Mouse (Mus musculus) hindbrain, embryonic 14.5 days (tissue): Measurements from ENCODE around the gene Ltbp3. TPM values are rescaled to one million over a fixed set of nuclear protein-coding genes. Genes with fewer than 3 reads are reported as not detected.

Experiments
- ATAC-seq: fragments of 200-750 bp; cut with Nextera tagmentation; 2 replicates; pipeline ENCODE4 v1.8.0; 2017; ENCODE audit warnings: moderate number of reproducible peaks, mild to moderate bottlenecking, moderate TSS enrichment, moderate library complexity; ENCODE audit not compliant: low FRiP score
- DNase-seq: peaks from one replicate; pipeline ENCODE4 v3.0.0-alpha.2; 2015; ENCODE audit warnings: low spot score
- H3K27ac ChIP-seq: fragments of 300-500 bp; sonication (generic); 2 replicates; pipeline ENCODE4 v1.5.1; 2014; ENCODE audit warnings: mild to moderate bottlenecking, moderate library complexity
- H3K27me3 ChIP-seq: fragments of 300-500 bp; sonication (generic); 2 replicates; pipeline ENCODE4 v1.6.1; 2014; ENCODE audit warnings: mild to moderate bottlenecking, low read length, mixed read lengths; ENCODE audit not compliant: control insufficient read depth, insufficient read depth
- H3K36me3 ChIP-seq: fragments of 300-500 bp; sonication (generic); replicated peaks from 2 replicates; pipeline ENCODE4 v1.6.1; 2014; ENCODE audit not compliant: control insufficient read depth, insufficient read depth
- H3K4me1 ChIP-seq: fragments of 300-500 bp; sonication (generic); replicated peaks from 2 replicates; pipeline ENCODE4 v1.6.1; 2014; ENCODE audit warnings: antibody characterized with exemption, low read length, mixed read lengths; ENCODE audit not compliant: control insufficient read depth, insufficient read depth
- H3K4me2 ChIP-seq: fragments of 300-500 bp; sonication (generic); replicated peaks from 2 replicates; pipeline ENCODE4 v1.6.1; 2014; ENCODE audit warnings: mild to moderate bottlenecking, moderate library complexity
- H3K4me3 ChIP-seq: fragments of 300-500 bp; sonication (generic); replicated peaks from 2 replicates; pipeline ENCODE4 v1.5.1; 2014; ENCODE audit warnings: mild to moderate bottlenecking, low read length
- H3K9ac ChIP-seq: fragments of 300-500 bp; sonication (generic); 2 replicates; pipeline ENCODE4 v1.6.1; 2014
- H3K9me3 ChIP-seq: fragments of 300-500 bp; sonication (generic); 2 replicates; pipeline ENCODE4 v1.6.1; 2016; ENCODE audit warnings: low read length; ENCODE audit not compliant: control insufficient read depth
- WGBS: fragments of 180-500 bp; shearing (Covaris S2); extraction: QIAGEN DNeasy Blood & Tissue Kit; methylation state at CpG from one replicate; pipeline ENCODE4 v1.1.7; 2014; 5-methylcytosine and 5-hydroxymethylcytosine counted together
- polyA plus RNA-seq: library from polyadenylated mRNA; unstranded; fragments of >200 nt; fragmentation: Nextera tagmentation; extraction: Ambion mirVana; gene quantifications from 2 replicates; pipeline ENCODE4 v1.2.1, GENCODE M21; 2014

Ltbp3 gene
- polyA plus RNA-seq, 1 experiment from 2014 or later, result 15.8 TPM

- peaks cover 83% of the 10 kb centered on the region for H3K36me3 ChIP-seq
Measured at GRCm38 (mm10) chr19:5721233-5721632, 19.5 kb upstream of the Ltbp3 start.

GRCm38 (mm10) chr19:5722848-5723425 is 17.8 kb upstream of the Ltbp3 start:
- Histone ChIP-seq H3K4me2 (no peak overlapping the region), H3K27me3 (no peaks in the 10 kb centered on the region), H3K9ac (no peak overlapping the region), H3K36me3 (peaks cover 79% of the 10 kb centered on the region), H3K9me3 (no peaks in the 10 kb centered on the region), H3K27ac (no peak overlapping the region), H3K4me1 (peaks cover 29% of the 10 kb centered on the region), H3K4me3 (no peak overlapping the region)
- 93% methylated on average over 7 of the region's 7 CpGs for WGBS
- no peak for ATAC-seq
- no peak for DNase-seq

More at GRCm38 (mm10) chr19:5721233-5721632, 19.5 kb upstream of the Ltbp3 start:
- Histone ChIP-seq H3K4me1 (peaks cover 23% of the 10 kb centered on the region), H3K27ac (no peak overlapping the region), H3K4me3 (no peak overlapping the region), H3K9me3 (no peaks in the 10 kb centered on the region), H3K9ac (no peak overlapping the region), H3K27me3 (no peaks in the 10 kb centered on the region), H3K4me2 (no peak overlapping the region)
- DNase-seq (no peak), ATAC-seq (no peak)
- WGBS, result 93% methylated on average over 6 of the region's 6 CpGs

- H3K4me2 ChIP-seq, result no peak overlapping the region; the same call in 1 of the 2 replicates
- DNase-seq, result no peak
- no peak overlapping the region for H3K4me3 ChIP-seq
- no peak overlapping the region for H3K27ac ChIP-seq
- no peaks in the 10 kb centered on the region for H3K9me3 ChIP-seq
- no peak overlapping the region for H3K9ac ChIP-seq
- 74% methylated on average over 4 of the region's 4 CpGs for WGBS
- H3K27me3 ChIP-seq, result no peaks in the 10 kb centered on the region
- ATAC-seq, result no peak
- peaks cover 68% of the 10 kb centered on the region for H3K36me3 ChIP-seq
- H3K4me1 ChIP-seq, result peaks cover 36% of the 10 kb centered on the region
Measured at GRCm38 (mm10) chr19:5723934-5724548, 16.7 kb upstream of the Ltbp3 start.

GRCm38 (mm10) chr19:5724549-5724941 is 16.2 kb upstream of the Ltbp3 start:
- Histone ChIP-seq H3K9me3 (no peaks in the 10 kb centered on the region), H3K4me1 (peaks cover 36% of the 10 kb centered on the region), H3K36me3 (peaks cover 63% of the 10 kb centered on the region), H3K9ac (0 out of 2 replicates have a peak overlapping the region, but pooled peaks have one; percentile 56), H3K27ac (no peak overlapping the region), H3K4me2 (no peak overlapping the region), H3K4me3 (0 out of 2 replicates have a peak overlapping the region, but pooled peaks have one; percentile 28), H3K27me3 (no peaks in the 10 kb centered on the region)
- WGBS, result 74% methylated on average over 7 of the region's 7 CpGs
- DNase-seq (no peak), ATAC-seq (no peak)

- H3K4me2 ChIP-seq, result peak overlapping the region; percentile 100
- DNase-seq, result no peak
- WGBS, result 73% methylated on average over 12 of the region's 12 CpGs
- H3K27ac ChIP-seq, result no peak overlapping the region
- peak overlapping the region; percentile 56 for H3K9ac ChIP-seq
- peaks cover 43% of the 10 kb centered on the region for H3K4me1 ChIP-seq
- H3K27me3 ChIP-seq, result no peaks in the 10 kb centered on the region
- no peak for ATAC-seq
- H3K9me3 ChIP-seq, result no peaks in the 10 kb centered on the region
- peak overlapping the region; percentile 28 for H3K4me3 ChIP-seq
- peaks cover 58% of the 10 kb centered on the region for H3K36me3 ChIP-seq
Measured at GRCm38 (mm10) chr19:5725029-5725707, 15.5 kb upstream of the Ltbp3 start.

- peaks cover 53% of the 10 kb centered on the region for H3K36me3 ChIP-seq
- H3K9ac ChIP-seq, result peak within 1 kb of the TSS; percentile 99
- DNase-seq (no peak), ATAC-seq (no peak)
- H3K27ac ChIP-seq, result no peak within 1 kb of the TSS
- H3K9me3 ChIP-seq, result no peaks in the 10 kb centered on the region
- no peaks in the 10 kb centered on the region for H3K27me3 ChIP-seq
- H3K4me2 ChIP-seq, result peak within 1 kb of the TSS; percentile 100
- peak within 1 kb of the TSS; percentile 89 for H3K4me3 ChIP-seq
- peaks cover 49% of the 10 kb centered on the region for H3K4me1 ChIP-seq
- WGBS, result 15% methylated on average over 45 of the region's 49 CpGs
Measured at GRCm38 (mm10) chr19:5725767-5726515, 14.8 kb upstream of the Ltbp3 start, which contains the start of gene Ehbp1l1. Gene Ehbp1l1 (minus strand): TSS chr19:5726317.

GRCm38 (mm10) chr19:5726961-5727578 is 13.6 kb upstream of the Ltbp3 start:
- peak overlapping the region; percentile 89 for H3K4me3 ChIP-seq
- DNase-seq (no peak), ATAC-seq (no peak)
- WGBS, result 82% methylated on average over 15 of the region's 15 CpGs
- H3K9me3 ChIP-seq, result no peaks in the 10 kb centered on the region
- H3K4me1 ChIP-seq, result peaks cover 55% of the 10 kb centered on the region
- H3K27me3 ChIP-seq, result no peaks in the 10 kb centered on the region
- H3K36me3 ChIP-seq, result peaks cover 44% of the 10 kb centered on the region
- H3K4me2 ChIP-seq, result peak overlapping the region; percentile 100
- H3K27ac ChIP-seq, result no peak overlapping the region
- peak overlapping the region; percentile 99 for H3K9ac ChIP-seq

GRCm38 (mm10) chr19:5727701-5728100 is 13.0 kb upstream of the Ltbp3 start:
- Histone ChIP-seq H3K4me3 (peak overlapping the region; percentile 89), H3K27me3 (no peaks in the 10 kb centered on the region), H3K4me2 (peak overlapping the region; percentile 100), H3K36me3 (peaks cover 38% of the 10 kb centered on the region), H3K4me1 (peaks cover 55% of the 10 kb centered on the region), H3K9me3 (no peaks in the 10 kb centered on the region), H3K9ac (peak overlapping the region; percentile 99), H3K27ac (peak overlapping the region; percentile 95; the same call in 1 of the 2 replicates)
- ATAC-seq (no peak), DNase-seq (peak; percentile 90)
- 4% methylated on average over 14 of the region's 14 CpGs for WGBS
